Mouse (Mus musculus): ENCODE data around the gene Mipol1. TPM values are rescaled to one million over a fixed set of nuclear protein-coding genes. Genes with fewer than 3 reads are reported as not detected.

The Mipol1 gene
- 5.3 and 6.5 TPM in 2 replicates for polyA plus RNA-seq (2015; fragmentation: Nextera tagmentation; extraction: Ambion mirVana)

GRCm38 (mm10) chr12:57230192-57230706, at the start of gene Mipol1, which contains the start of gene Prps1l3:
Gene Mipol1 (plus strand): TSS chr12:57230427.
Gene Prps1l3 (plus strand): TSS chr12:57230412.

GRCm38 (mm10) chr12:57197363-57198026, 32.7 kb upstream of the Mipol1 start, which contains the start of gene Slc25a21:
Gene Slc25a21 (minus strand): TSS chr12:57197472.

Other genes with a start within 250 kb of the Mipol1 start
- gene Slc25a21, start 33.0 kb upstream of the Mipol1 start, polyA plus RNA-seq (2015; fragmentation: Nextera tagmentation; extraction: Ambion mirVana) = 0.43 and 0.79 TPM in 2 replicates
- gene Prps1l3, start within 50 bp of the Mipol1 start, polyA plus RNA-seq (2015; fragmentation: Nextera tagmentation; extraction: Ambion mirVana) = 12.3 and 13.1 TPM in 2 replicates